In genomic region chr2:156421381-156422110, GRCm38 (mm10) we compare ENCODE assay signal across 7 mouse cellular contexts. TPM values are rescaled to one million over a fixed set of nuclear protein-coding genes. Genes with fewer than 3 reads are reported as not detected.
DNase-seq lines count a peak whose midpoint lies in the region; ATAC-seq and TF ChIP-seq lines count a peak whose summit lies in the region.

No protein-coding gene starts in this region.

- ATAC-seq in megakaryocyte progenitor cell, adult 5-6 weeks (replicated peaks; ENCODE audit: poor library complexity), result peak; percentile 45

- no peaks in the 10 kb centered on the region for H3K9me3 ChIP-seq in hindbrain, embryonic 10.5 days

- peak overlapping the region; percentile 75 for H3K4me3 ChIP-seq in hindbrain, embryonic 10.5 days
- H3K4me3 ChIP-seq in left cerebral cortex, adult 2 months, result peak overlapping the region; percentile 80

- peaks cover 77% of the 10 kb centered on the region for H3K27me3 ChIP-seq in hindbrain, embryonic 10.5 days (ENCODE audit: insufficient read depth, poor library complexity, severe bottlenecking)

- peak overlapping the region; percentile 87 for H3K27ac ChIP-seq in hindbrain, embryonic 10.5 days
- H3K27ac ChIP-seq in left cerebral cortex, adult 2 months, result peak overlapping the region; percentile 74

- peak; percentile 37 to 44 for DNase-seq in B cell, adult 2 months
- peak; percentile 24 for DNase-seq in CD8-positive naive resting alpha-beta T cell, adult 2 months (ENCODE audit: low read depth in 2 of 2, low spot score in 2 of 2)
- peak; percentile 56 for DNase-seq in embryo, embryonic 10 days (ENCODE audit: low spot score)
- peak; percentile 34 for DNase-seq in hindbrain, embryonic 10.5 days (ENCODE audit: low spot score)
- peak; percentile 63 to 67 for DNase-seq in left cerebral cortex, adult 2 months (ENCODE audit: extremely low spot score in 1 of 2, low spot score in 2 of 2)
- peak; percentile 52 to 65 for DNase-seq in right cerebral cortex, postnatal 36 days (ENCODE audit: low spot score in 2 of 2)

- no peak for TF ChIP-seq CTCF in left cerebral cortex, adult 2 months (IDR thresholded peaks at IDR 0.05)

- 1% methylated on average over 36 of the region's 36 CpGs for WGBS in hindbrain, embryonic 10.5 days

- H3K36me3 ChIP-seq in hindbrain, embryonic 10.5 days, result no peaks in the 10 kb centered on the region

- intact Hi-C loops in left cerebral cortex, adult 2 months (cut with DNase I), result no loop called here

- H3K4me1 ChIP-seq in hindbrain, embryonic 10.5 days (replicated peaks), result peaks cover 30% of the 10 kb centered on the region

RNA-seq across cellular contexts. Expression of gene Epb41l1, which starts 0.8 kb away (rescaled TPM):
- polyA plus RNA-seq in hindbrain, embryonic 10.5 days (2016; fragmentation: Nextera tagmentation; extraction: Ambion mirVana), result 1.0 and 2.1 TPM in 2 replicates
- 100 to 1,000 TPM; 376 to 385 TPM for total RNA-seq in left cerebral cortex, adult 2 months (2021)
- 0.05 and 0.39 TPM in 2 replicates for total RNA-seq in megakaryocyte progenitor cell, adult 5-6 weeks (2015)
- total RNA-seq in megakaryocyte progenitor cell, adult 5-6 weeks (2017), result 0.24 and 2.6 TPM in 2 replicates

Comparison
In these comparisons a context has a peak if more than half of its experiments do, and no peak if none do; other contexts are left out.
1. Peak in every context shown above with its lines: DNase-seq, ATAC-seq, H3K4me3 ChIP-seq and H3K27ac ChIP-seq.
2. RNA of gene Epb41l1, which starts 0.8 kb away (total RNA-seq): 376 to 385 TPM in left cerebral cortex, adult 2 months; 0.05 to 2.6 TPM in megakaryocyte progenitor cell, adult 5-6 weeks; every median in the first group is over 100 times any median in the second.